Mouse (Mus musculus) cerebellum, postnatal 36 days (tissue): ENCODE results near the gene Cwc27.

Source experiments
- DNase-seq, 2 experiments: peaks; one replicate each; pipeline ENCODE4 v3.0.0; 2021 to 2022; ENCODE audit warnings: mixed read lengths in 2 of 2

Gene Cwc27

GRCm38 (mm10) chr13:104816635-104817571 lies at the start of gene Cwc27:
TSS of gene Cwc27 (minus strand) at chr13:104817142.
- peak; percentile 78 to 88 for DNase-seq

GRCm38 (mm10) chr13:104866726-104867125 lies 49.8 kb upstream of the Cwc27 start:
- no peak for DNase-seq

- peak; percentile 34 to 44 for DNase-seq
These were observed 46.4 kb upstream of the Cwc27 start, which contains the start of gene Shisal2b for GRCm38 (mm10) chr13:104863127-104863979. TSS of gene Shisal2b (minus strand) at chr13:104863893.

GRCm38 (mm10) chr13:104853645-104854044 lies 36.7 kb upstream of the Cwc27 start:
- no peak for DNase-seq

GRCm38 (mm10) chr13:104843295-104844089 lies 26.6 kb upstream of the Cwc27 start:
- DNase-seq = no peak

GRCm38 (mm10) chr13:104841937-104842336 lies 25.0 kb upstream of the Cwc27 start:
- DNase-seq = no peak

- DNase-seq = no peak
These were observed 20.7 kb upstream of the Cwc27 start for GRCm38 (mm10) chr13:104837628-104838027.

GRCm38 (mm10) chr13:104832811-104833210 lies 15.9 kb upstream of the Cwc27 start:
- DNase-seq = no peak

- no peak for DNase-seq
These were observed 8.5 kb upstream of the Cwc27 start for GRCm38 (mm10) chr13:104825470-104825869.

GRCm38 (mm10) chr13:104822411-104822838 lies 5.5 kb upstream of the Cwc27 start:
- DNase-seq = no peak

- DNase-seq = no peak
These were observed 5.0 kb upstream of the Cwc27 start for GRCm38 (mm10) chr13:104821908-104822307.

- no peak for DNase-seq
These were observed 4.2 kb upstream of the Cwc27 start for GRCm38 (mm10) chr13:104821192-104821591.

GRCm38 (mm10) chr13:104817696-104818095 lies 754 bp upstream of the Cwc27 start:
- DNase-seq = no peak

- no peak for DNase-seq
These were observed 690 bp downstream of the Cwc27 start for GRCm38 (mm10) chr13:104816270-104816634.

GRCm38 (mm10) chr13:104805681-104806080 lies 11.3 kb downstream of the Cwc27 start:
- no peak for DNase-seq

- no peak for DNase-seq
These were observed 17.3 kb downstream of the Cwc27 start for GRCm38 (mm10) chr13:104799566-104800182.

GRCm38 (mm10) chr13:104799067-104799466 lies 17.9 kb downstream of the Cwc27 start:
- DNase-seq = no peak

- no peak for DNase-seq
These were observed 22.5 kb downstream of the Cwc27 start for GRCm38 (mm10) chr13:104794421-104794820.

- no peak for DNase-seq
These were observed 24.8 kb downstream of the Cwc27 start, which contains the start of gene Srek1ip1 for GRCm38 (mm10) chr13:104792184-104792583. TSS of gene Srek1ip1 (plus strand) at chr13:104792484.

GRCm38 (mm10) chr13:104789663-104790062 lies 27.3 kb downstream of the Cwc27 start:
- peak; percentile 12 to 56 for DNase-seq

GRCm38 (mm10) chr13:104787260-104787659 lies 29.7 kb downstream of the Cwc27 start:
- DNase-seq = no peak

GRCm38 (mm10) chr13:104779104-104779670 lies 37.8 kb downstream of the Cwc27 start:
- DNase-seq = no peak
